Mouse (Mus musculus) CH12.LX (cell line): ENCODE measurements around the gene BC049762. TPM values are rescaled to one million over a fixed set of nuclear protein-coding genes. Genes with fewer than 3 reads are reported as not detected.

Experiments
- DNase-seq: peaks from one replicate; pipeline ENCODE4 v3.0.0-alpha.2; 2013; ENCODE audit errors: extremely low read depth
- H3K27ac ChIP-seq: 2 replicates; pipeline ENCODE4 v1.5.1; 2012; ENCODE audit warnings: low read depth, mild to moderate bottlenecking, control low read depth, moderate library complexity; ENCODE audit not compliant: insufficient read depth
- H3K27me3 ChIP-seq: replicated peaks from 2 replicates; pipeline ENCODE3; 2012; ENCODE audit warnings: inconsistent platforms
- H3K36me3 ChIP-seq, 2 experiments: replicated peaks in 1 of 2; 2 replicates each; pipeline versions ENCODE3 to v1.6.1; 2012; ENCODE audit warnings: inconsistent platforms in 1 of 2, low read length in 1 of 2, mild to moderate bottlenecking in 1 of 2, mixed read lengths in 1 of 2, moderate library complexity in 1 of 2; ENCODE audit not compliant: control insufficient read depth in 1 of 2, insufficient read depth in 1 of 2
- H3K4me1 ChIP-seq, 2 experiments: 2 replicates each; pipeline ENCODE4 v1.6.1; 2012; ENCODE audit warnings: inconsistent platforms in 1 of 2, moderate library complexity in 1 of 2; ENCODE audit not compliant: insufficient read depth in 2 of 2, control insufficient read depth in 1 of 2
- H3K4me2 ChIP-seq: 2 replicates; pipeline ENCODE4 v1.6.1; 2012; ENCODE audit warnings: low read depth, mild to moderate bottlenecking, control low read depth; ENCODE audit not compliant: poor library complexity, insufficient read depth, severe bottlenecking
- H3K4me3 ChIP-seq, 3 experiments: fragments of 150-350 bp in 1 of 3; sonication (generic) in 1 of 3; replicated peaks in 1 of 3; 2 replicates each; pipeline versions ENCODE3 to v1.5.1; 2011 to 2012; ENCODE audit warnings: low read depth in 2 of 3, low read length in 2 of 3, mild to moderate bottlenecking in 2 of 3, moderate library complexity in 2 of 3, control low read depth in 1 of 3, improper control_type of control experiment in 1 of 3, inconsistent platforms in 1 of 3, mixed read lengths in 1 of 3; ENCODE audit not compliant: poor library complexity in 1 of 3
- H3K79me2 ChIP-seq: replicated peaks from 2 replicates; pipeline ENCODE4 v1.6.1; 2012; ENCODE audit warnings: mild to moderate bottlenecking, moderate library complexity; ENCODE audit not compliant: control insufficient read depth, poor library complexity, insufficient read depth, severe bottlenecking; ENCODE audit errors: extremely low read depth
- H3K9ac ChIP-seq: 2 replicates; pipeline ENCODE4 v1.6.1; 2012; ENCODE audit warnings: low read depth, mild to moderate bottlenecking, control low read depth, moderate library complexity; ENCODE audit not compliant: insufficient read depth
- H3K9me3 ChIP-seq: replicated peaks from 2 replicates; pipeline ENCODE3; 2012; ENCODE audit warnings: low read length, inconsistent platforms, mixed read lengths
- BHLHE40 ChIP-seq: IDR thresholded peaks from 2 replicates; pipeline ENCODE4 v1.6.1; 2011; ENCODE audit warnings: mild to moderate bottlenecking, low read depth, low read length, improper control_type of control experiment
- CHD1 ChIP-seq: IDR thresholded peaks from 2 replicates; pipeline ENCODE4 v1.6.1; 2012; ENCODE audit warnings: low read depth, low read length, improper control_type of control experiment, inconsistent platforms
- CHD2 ChIP-seq: IDR thresholded peaks from 2 replicates; pipeline ENCODE4 v1.6.1; 2011; ENCODE audit warnings: low read length, improper control_type of control experiment
- CTCF ChIP-seq, 2 experiments: IDR thresholded peaks in 1 of 2; conservative IDR thresholded peaks in 1 of 2; 2 replicates each; pipeline ENCODE4 v1.5.1; 2011 to 2012; ENCODE audit warnings: low read depth in 2 of 2, low read length in 2 of 2, improper control_type of control experiment in 1 of 2, inconsistent platforms in 1 of 2, mild to moderate bottlenecking in 1 of 2, moderate library complexity in 1 of 2
- E2F4 ChIP-seq: IDR thresholded peaks from 2 replicates; pipeline ENCODE4 v1.6.1; 2011; ENCODE audit warnings: low read depth, low read length, improper control_type of control experiment; ENCODE audit not compliant: insufficient replicate concordance
- ELF1 ChIP-seq: IDR thresholded peaks from 2 replicates; pipeline ENCODE4 v1.6.1; 2014; ENCODE audit warnings: low read depth, mild to moderate bottlenecking, inconsistent platforms, low read length, improper control_type of control experiment
- ETS1 ChIP-seq: conservative IDR thresholded peaks from 2 replicates; pipeline ENCODE4 v1.6.1; 2012; ENCODE audit warnings: low read depth, mild to moderate bottlenecking, inconsistent platforms, low read length, improper control_type of control experiment, moderate library complexity
- GABPA ChIP-seq: IDR thresholded peaks from 2 replicates; pipeline ENCODE4 v1.6.1; 2012; ENCODE audit warnings: low read depth, low read length, improper control_type of control experiment, inconsistent platforms; ENCODE audit not compliant: insufficient replicate concordance
- HCFC1 ChIP-seq: IDR thresholded peaks from 2 replicates; pipeline ENCODE4 v1.6.1; 2012; ENCODE audit warnings: low read depth, mild to moderate bottlenecking, inconsistent platforms, low read length, improper control_type of control experiment
- IRF4 ChIP-seq: IDR thresholded peaks from 2 replicates; pipeline ENCODE4 v1.6.1; 2014; ENCODE audit warnings: low read depth, mild to moderate bottlenecking, inconsistent platforms, low read length, improper control_type of control experiment
- JUN ChIP-seq: IDR thresholded peaks from 2 replicates; pipeline ENCODE4 v1.6.1; 2011; ENCODE audit warnings: low read depth, mild to moderate bottlenecking, low read length, improper control_type of control experiment, moderate library complexity; ENCODE audit not compliant: insufficient read depth
- KAT2A ChIP-seq: IDR thresholded peaks from 2 replicates; pipeline ENCODE4 v1.6.1; 2012; ENCODE audit warnings: low read length, improper control_type of control experiment, inconsistent platforms; ENCODE audit not compliant: insufficient replicate concordance
- MAX ChIP-seq: IDR thresholded peaks from 2 replicates; pipeline ENCODE4 v1.6.1; 2011; ENCODE audit warnings: low read length, improper control_type of control experiment
- MAZ ChIP-seq: IDR thresholded peaks from 2 replicates; pipeline ENCODE4 v1.6.1; 2012; ENCODE audit warnings: low read depth, mild to moderate bottlenecking, inconsistent platforms, low read length, improper control_type of control experiment, moderate library complexity
- MEF2A ChIP-seq: IDR thresholded peaks from 2 replicates; pipeline ENCODE4 v1.6.1; 2014; ENCODE audit warnings: low read depth, mild to moderate bottlenecking, inconsistent platforms, low read length, improper control_type of control experiment, borderline replicate concordance
- MXI1 ChIP-seq: IDR thresholded peaks from 2 replicates; pipeline ENCODE4 v1.6.1; 2011; ENCODE audit warnings: mild to moderate bottlenecking, low read depth, low read length, improper control_type of control experiment
- MYC ChIP-seq: IDR thresholded peaks from 2 replicates; pipeline ENCODE4 v1.6.1; 2011; ENCODE audit warnings: low read depth, mild to moderate bottlenecking, improper control_type of control experiment, low read length
- NELFE ChIP-seq: IDR thresholded peaks from 2 replicates; pipeline ENCODE4 v1.6.1; 2011; ENCODE audit warnings: low read depth, low read length, improper control_type of control experiment
- PAX5 ChIP-seq: IDR thresholded peaks from 2 replicates; pipeline ENCODE4 v1.6.1; 2012; ENCODE audit warnings: low read length, inconsistent platforms, mixed read lengths
- POLR2A ChIP-seq: IDR thresholded peaks from 2 replicates; pipeline ENCODE4 v1.6.1; 2011; ENCODE audit warnings: low read depth, mild to moderate bottlenecking, improper control_type of control experiment, low read length
- POLR2AphosphoS2 ChIP-seq: IDR thresholded peaks from 2 replicates; pipeline ENCODE4 v1.6.1; 2011; ENCODE audit warnings: low read depth, low read length, improper control_type of control experiment
- RAD21 ChIP-seq: IDR thresholded peaks from 2 replicates; pipeline ENCODE4 v1.6.1; 2011; ENCODE audit warnings: low read depth, mild to moderate bottlenecking, low read length, improper control_type of control experiment, moderate library complexity
- RCOR1 ChIP-seq: conservative IDR thresholded peaks from 2 replicates; pipeline ENCODE4 v1.6.1; 2012; ENCODE audit warnings: low read depth, mild to moderate bottlenecking, inconsistent platforms, low read length, improper control_type of control experiment
- SIN3A ChIP-seq: IDR thresholded peaks from 2 replicates; pipeline ENCODE4 v1.6.1; 2012; ENCODE audit warnings: low read length, improper control_type of control experiment, inconsistent platforms
- SMC3 ChIP-seq: IDR thresholded peaks from 2 replicates; pipeline ENCODE4 v1.6.1; 2011; ENCODE audit warnings: low read depth, low read length, improper control_type of control experiment
- TBP ChIP-seq: conservative IDR thresholded peaks from 2 replicates; pipeline ENCODE4 v1.6.1; 2011; ENCODE audit warnings: low read depth, low read length, improper control_type of control experiment
- UBTF ChIP-seq: IDR thresholded peaks from 2 replicates; pipeline ENCODE4 v1.6.1; 2012; ENCODE audit warnings: low read depth, mild to moderate bottlenecking, inconsistent platforms, low read length, improper control_type of control experiment, moderate library complexity
- USF1 ChIP-seq: IDR thresholded peaks from 2 replicates; pipeline ENCODE4 v1.6.1; 2014; ENCODE audit warnings: low read depth, mild to moderate bottlenecking, inconsistent platforms, low read length, improper control_type of control experiment
- USF2 ChIP-seq: conservative IDR thresholded peaks from 2 replicates; pipeline ENCODE4 v1.6.1; 2011; ENCODE audit warnings: low read depth, low read length, improper control_type of control experiment
- ZMIZ1 ChIP-seq: IDR thresholded peaks from 2 replicates; pipeline ENCODE4 v1.6.1; 2012; ENCODE audit warnings: low read depth, mild to moderate bottlenecking, inconsistent platforms, low read length, improper control_type of control experiment
- ZNF384 ChIP-seq: IDR thresholded peaks from 2 replicates; pipeline ENCODE4 v1.6.1; 2012; ENCODE audit warnings: low read depth, low read length, improper control_type of control experiment, inconsistent platforms
- dilution Hi-C: fragments of 300-500 bp; cut with MboI; formaldehyde crosslinking; loops from 2 replicates; pipeline ENCODE4 v1.14.3; 2020; ENCODE audit warnings: low sequenced_read_pairs; ENCODE audit not compliant: extremely low pct_unique_long_range_greater_than_20kb, extremely low pct_ligation_motif_present
- in situ Hi-C: fragments of 300-500 bp; cut with MboI; formaldehyde crosslinking; loops from 3 replicates; pipeline ENCODE4 v1.14.3; 2019; ENCODE audit warnings: low sequenced_read_pairs, low pct_ligation_motif_present, low pct_unique_long_range_greater_than_20kb, mixed read lengths
- polyA plus RNA-seq: library from polyadenylated mRNA; unstranded; fragments of >175 nt; gene quantifications from 2 replicates; pipeline ENCODE4 v1.2.1, GENCODE M21; 2012; ENCODE audit warnings: low read depth; ENCODE audit not compliant: insufficient read length
- total RNA-seq, 2 experiments: library from RNA; depleted of rRNA; stranded (reverse); fragments of 300-350 nt in 1 of 2; fragments of >200 nt in 1 of 2; gene quantifications; 2 replicates each; pipeline ENCODE4 v1.2.3; 2012 to 2014

The BC049762 gene
- total and polyA plus RNA-seq, 3 experiments, result 0.31 to 0.34 TPM; not detected in 1

DNA sequence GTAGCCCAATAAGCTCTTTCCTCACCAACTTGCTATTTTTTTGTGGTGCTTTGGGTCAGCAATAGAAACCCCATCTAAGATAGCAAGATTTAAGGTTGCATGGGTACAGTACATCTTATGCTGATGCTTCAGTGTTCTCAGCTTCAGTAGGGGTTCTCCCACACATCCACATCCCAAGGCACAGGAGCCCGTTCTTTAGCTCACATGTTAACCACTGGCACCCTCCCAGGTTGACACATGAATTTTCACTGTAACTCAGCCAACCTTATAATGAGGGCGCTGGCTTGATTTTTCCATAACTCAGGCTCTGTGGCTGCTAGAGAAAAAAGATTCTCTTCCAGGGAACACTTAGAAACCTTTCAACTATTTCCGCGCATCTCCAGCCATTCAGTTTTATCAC, 35.7 kb downstream of the BC049762 start:
- Histone ChIP-seq H3K79me2 (no peaks in the 10 kb centered on the region), H3K9ac (no peak overlapping the region), H3K4me3 (no peak overlapping the region), H3K4me1 (no peaks in the 10 kb centered on the region; a peak in 1 of 4 replicates), H3K9me3 (no peaks in the 10 kb centered on the region), H3K27ac (no peak overlapping the region), H3K27me3 (peaks cover 27% of the 10 kb centered on the region), H3K4me2 (no peak overlapping the region)
- TF ChIP-seq SMC3 (no peak), KAT2A (no peak), MAX (no peak), USF2 (no peak), IRF4 (no peak), E2F4 (no peak), USF1 (no peak), PAX5 (no peak), CTCF (conservative IDR thresholded peaks at IDR 0.05 in 1 of 2, IDR thresholded peaks at IDR 0.05 in 1 of 2; ENCODE audit: low read depth in 2 of 2, low read length in 2 of 2) (no peak), JUN (no peak), ETS1 (no peak), GABPA (no peak), NELFE (no peak), RAD21 (no peak), MYC (no peak), ELF1 (no peak)
- TF ChIP-seq, all 38 proteins: peak for 0
- in situ Hi-C loops (no loop called here), dilution Hi-C loops (no loop called here)
- no peak for DNase-seq
- peaks cover 0 to 11% of the 10 kb centered on the region in 2 experiments for H3K36me3 ChIP-seq

DNA sequence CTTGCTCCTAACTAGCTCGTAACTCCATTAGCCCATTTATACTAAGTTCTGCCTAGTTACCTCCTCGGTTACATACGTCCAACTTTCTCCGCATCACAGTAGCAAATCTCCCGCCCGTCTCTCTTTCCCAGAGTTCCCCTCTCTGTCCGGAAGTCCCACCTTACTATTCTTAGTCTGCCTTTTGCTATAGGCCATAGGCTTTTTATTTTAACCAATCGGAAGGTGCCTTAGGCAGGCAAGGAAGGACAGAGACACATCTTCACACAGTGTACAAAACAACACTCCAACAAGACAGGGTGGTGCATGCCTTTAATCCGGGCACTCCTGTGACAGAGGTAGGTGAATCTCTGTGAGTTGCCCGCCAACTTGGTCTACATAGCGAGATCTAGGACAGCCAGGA, 42.5 kb downstream of the BC049762 start, which contains the start of gene Gm12569:
Gm12569 (plus strand) TSS at position 166 of the 400 bp plus-strand sequence.
- Histone ChIP-seq H3K4me1 (peaks cover 2 to 23% of the 10 kb centered on the region in 2 experiments; a peak in 3 of 4 replicates), H3K36me3 (peaks cover 4 to 25% of the 10 kb centered on the region in 2 experiments), H3K4me2 (peak within 1 kb of the TSS; percentile 75), H3K9me3 (no peaks in the 10 kb centered on the region), H3K79me2 (peaks cover 3% of the 10 kb centered on the region; the same call in 1 of the 2 replicates), H3K4me3 (peak within 1 kb of the TSS; percentile 58 to 92 (median 65)), H3K27ac (0 out of 2 replicates have a peak within 1 kb of the TSS, but pooled peaks have one; percentile 5), H3K9ac (peak within 1 kb of the TSS; percentile 66), H3K27me3 (peaks cover 15% of the 10 kb centered on the region)
- DNase-seq, result peak; percentile 86
- in situ Hi-C loops, result no loop called here
- dilution Hi-C loops, result no loop called here
- TF ChIP-seq SIN3A (peak; percentile 94), ZNF384 (no peak), TBP (peak; percentile 91), MYC (no peak), KAT2A (peak; percentile 75; the same call in 1 of the 2 replicates), MAZ (no peak), CHD1 (no peak), IRF4 (no peak), RAD21 (no peak), ZMIZ1 (peak; percentile 81), MEF2A (peak; percentile 20; the same call in 1 of the 2 replicates), NELFE (peak; percentile 93), RCOR1 (no peak), USF1 (no peak), JUN (no peak), MAX (peak; percentile 45; the same call in 1 of the 2 replicates), SMC3 (no peak), UBTF (no peak), MXI1 (peak; percentile 71), POLR2AphosphoS2 (peak; percentile 85; the same call in 1 of the 2 replicates), E2F4 (peak; percentile 94), HCFC1 (peak; percentile 79), USF2 (no peak), POLR2A (peak; percentile 91), PAX5 (no peak), BHLHE40 (no peak), CHD2 (peak; percentile 33; the same call in 1 of the 2 replicates), ELF1 (peak; percentile 84), CTCF (conservative IDR thresholded peaks at IDR 0.05 in 1 of 2, IDR thresholded peaks at IDR 0.05 in 1 of 2; ENCODE audit: low read depth in 2 of 2, low read length in 2 of 2) (no peak)
